Mouse (Mus musculus) heart, adult 2 months (tissue): ENCODE measurements around the gene Btbd9.

Experiments used
- CTCF ChIP-seq: fragments of 200-600 bp; IDR thresholded peaks from 2 replicates; pipeline ENCODE4 v1.8.1; 2022; ENCODE audit warnings: antibody characterized with exemption, mild to moderate bottlenecking, moderate library complexity
- EP300 ChIP-seq: fragments of 200-500 bp; IDR thresholded peaks from 2 replicates; pipeline ENCODE4 v1.6.1; 2011; ENCODE audit warnings: low read depth, low read length, control low read depth; ENCODE audit not compliant: insufficient read depth
- POLR2A ChIP-seq: fragments of 200-500 bp; IDR thresholded peaks from 2 replicates; pipeline ENCODE4 v1.6.1; 2011; ENCODE audit warnings: mild to moderate bottlenecking, low read depth, low read length, control low read depth; ENCODE audit not compliant: insufficient read depth

DNA sequence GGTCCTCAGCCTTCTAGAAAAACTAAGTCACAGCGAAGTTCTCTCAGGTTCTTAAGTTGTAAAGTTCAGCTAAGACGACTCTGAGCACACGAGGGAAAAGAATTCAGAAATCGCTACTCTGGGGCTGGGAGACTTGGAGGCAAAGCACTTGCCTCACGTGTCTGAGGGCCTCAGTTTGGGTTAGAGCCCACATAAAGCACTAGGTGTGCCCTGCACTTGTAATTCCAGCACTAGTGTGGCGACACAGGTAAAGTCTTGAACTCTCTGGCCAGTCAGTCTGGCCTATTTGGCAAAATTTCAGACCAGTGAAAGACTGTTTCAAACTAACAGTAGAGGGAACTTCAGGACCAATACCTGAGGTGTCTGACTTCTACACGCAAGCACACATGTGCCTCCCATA is 338.7 kb downstream of the Btbd9 start:
- TF ChIP-seq CTCF (no peak), POLR2A (no peak), EP300 (no peak)
